Mouse (Mus musculus): ENCODE results near the gene Epb41l4b. TPM values are rescaled to one million over a fixed set of nuclear protein-coding genes. Genes with fewer than 3 reads are reported as not detected.

Gene Epb41l4b
- polyA plus RNA-seq, 1 experiment from 2014 or later, result 0.54 TPM

DNA sequence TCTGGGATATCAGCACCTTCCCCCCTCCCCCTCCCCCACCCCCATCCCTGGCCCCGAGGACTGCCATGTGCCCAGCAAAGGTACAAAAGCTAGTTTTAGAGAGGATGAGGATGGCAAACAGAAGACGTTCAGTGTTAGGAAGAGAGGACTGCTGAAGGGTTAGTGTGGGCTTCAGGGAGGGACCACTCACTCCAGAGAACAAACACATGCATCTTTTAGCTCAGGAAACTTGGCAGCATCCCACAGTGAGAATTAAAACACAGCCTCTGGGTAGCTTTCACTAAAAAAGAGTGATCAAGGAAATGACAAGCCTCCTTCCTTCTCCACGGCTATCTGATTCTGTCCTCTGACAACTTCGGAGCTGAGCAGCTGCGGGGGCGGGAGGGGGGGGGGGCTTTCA is 132.3 kb downstream of the Epb41l4b start:
- Histone ChIP-seq H3K36me3 (replicated peaks) (no peaks in the 10 kb centered on the region), H3K27ac (no peak overlapping the region), H3K9me3 (no peaks in the 10 kb centered on the region), H3K27me3 (no peaks in the 10 kb centered on the region), H3K4me1 (no peaks in the 10 kb centered on the region), H3K4me2 (no peak overlapping the region), H3K4me3 (replicated peaks) (no peak overlapping the region), H3K9ac (no peak overlapping the region)
- 25% methylated on average over 6 of the region's 6 CpGs for WGBS
- ATAC-seq (ENCODE audit: low FRiP score), result no peak

DNA sequence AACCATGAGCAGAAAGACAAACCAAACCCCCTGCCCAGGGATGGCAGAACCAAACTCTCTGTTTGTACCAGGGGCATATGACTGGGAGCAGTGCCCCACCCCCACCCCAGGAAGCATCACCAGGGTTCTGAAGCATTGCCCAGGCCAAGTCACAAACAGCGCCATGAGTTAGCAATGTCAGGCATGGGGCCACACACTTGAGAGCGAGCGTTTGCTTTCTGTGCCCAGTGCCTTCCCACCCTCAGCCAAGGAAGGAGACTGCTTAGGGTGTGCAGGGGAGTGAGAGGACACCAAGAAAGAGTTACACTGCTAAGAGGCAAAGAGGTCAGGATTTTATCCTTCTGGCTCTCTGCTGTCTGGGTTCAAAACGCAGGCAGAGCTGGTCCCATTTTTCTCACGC is 132.8 kb downstream of the Epb41l4b start:
- H3K9me3 ChIP-seq, result no peaks in the 10 kb centered on the region
- H3K4me3 ChIP-seq (replicated peaks), result no peak overlapping the region
- H3K4me1 ChIP-seq, result no peaks in the 10 kb centered on the region
- no peak overlapping the region for H3K27ac ChIP-seq
- H3K4me2 ChIP-seq, result no peak overlapping the region
- no peak overlapping the region for H3K9ac ChIP-seq
- H3K27me3 ChIP-seq, result no peaks in the 10 kb centered on the region
- WGBS, result 52% methylated on average over 5 of the region's 5 CpGs
- H3K36me3 ChIP-seq (replicated peaks), result no peaks in the 10 kb centered on the region
- no peak for ATAC-seq (ENCODE audit: low FRiP score)

DNA sequence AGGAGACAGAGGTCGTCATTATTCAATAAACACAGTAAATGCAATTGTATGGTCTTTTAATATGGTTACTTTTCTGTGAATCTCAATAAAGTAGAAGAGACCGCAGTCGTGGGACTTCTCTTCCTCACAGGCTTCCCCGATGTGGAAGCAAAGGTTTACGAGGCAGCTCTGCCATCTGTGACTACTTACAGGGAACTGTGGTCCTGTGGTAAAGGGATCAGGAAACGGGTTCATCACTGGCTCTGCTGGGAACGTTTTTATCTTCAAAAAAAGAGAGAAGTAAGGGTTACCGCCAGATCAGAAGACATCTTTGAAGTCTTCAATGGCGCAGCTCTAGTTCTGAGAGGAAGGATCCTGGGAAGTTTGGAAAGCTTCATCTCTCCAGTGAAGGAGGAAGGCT is 135.5 kb downstream of the Epb41l4b start:
- Histone ChIP-seq H3K36me3 (replicated peaks) (no peaks in the 10 kb centered on the region), H3K9me3 (no peaks in the 10 kb centered on the region), H3K4me3 (replicated peaks) (no peak overlapping the region), H3K27ac (no peak overlapping the region), H3K9ac (no peak overlapping the region), H3K27me3 (no peaks in the 10 kb centered on the region), H3K4me2 (no peak overlapping the region), H3K4me1 (no peaks in the 10 kb centered on the region)
- ATAC-seq (ENCODE audit: low FRiP score), result no peak
- WGBS, result 85% methylated on average over 9 of the region's 9 CpGs

DNA sequence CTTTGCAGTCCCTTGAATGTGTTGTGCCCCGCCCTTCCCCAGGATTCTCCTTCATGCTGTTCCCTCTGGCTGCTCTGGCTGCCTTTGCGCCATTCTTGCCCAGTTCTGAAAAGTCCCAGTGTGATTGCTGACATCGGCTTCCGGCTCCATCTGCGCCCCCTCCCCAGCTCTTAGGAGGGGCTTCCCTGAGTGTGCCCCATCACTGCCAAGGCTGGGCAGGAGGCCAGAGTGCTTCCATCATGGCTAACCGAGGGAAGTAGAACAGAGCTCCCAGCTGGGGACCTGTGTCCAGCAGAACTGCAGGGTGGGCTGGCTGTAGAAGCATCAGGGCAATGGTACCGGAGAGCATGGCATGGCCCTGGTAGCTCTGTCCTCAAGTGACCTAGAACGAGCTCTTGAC is 138.2 kb downstream of the Epb41l4b start:
- Histone ChIP-seq H3K4me2 (no peak overlapping the region), H3K9me3 (no peaks in the 10 kb centered on the region), H3K4me1 (no peaks in the 10 kb centered on the region), H3K27me3 (no peaks in the 10 kb centered on the region), H3K36me3 (replicated peaks) (no peaks in the 10 kb centered on the region), H3K27ac (no peak overlapping the region), H3K4me3 (replicated peaks) (no peak overlapping the region), H3K9ac (no peak overlapping the region)
- 79% methylated on average over 8 of the region's 8 CpGs for WGBS
- no peak for ATAC-seq (ENCODE audit: low FRiP score)

DNA sequence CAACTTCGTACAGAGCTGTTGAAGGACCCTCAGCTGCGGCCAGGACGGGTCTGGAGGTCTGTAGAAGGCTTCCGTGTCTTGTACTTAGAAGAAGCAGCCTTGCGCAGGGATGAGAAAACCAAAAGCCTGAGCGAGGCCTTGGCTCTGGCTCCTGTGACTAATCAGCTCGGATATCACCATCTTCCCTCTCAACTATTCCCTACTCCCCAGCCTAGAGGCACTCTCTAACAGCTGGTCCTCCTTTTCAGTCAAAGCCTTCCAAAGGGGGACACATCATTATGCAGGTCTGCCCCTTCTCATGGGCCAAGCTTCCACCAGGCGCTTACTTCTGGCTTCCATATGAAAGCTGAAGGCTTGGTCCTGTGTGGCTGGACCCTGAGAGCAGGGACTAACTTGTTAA is 139.4 kb downstream of the Epb41l4b start:
- Histone ChIP-seq H3K9me3 (no peaks in the 10 kb centered on the region), H3K27ac (no peak overlapping the region), H3K4me3 (replicated peaks) (no peak overlapping the region), H3K4me1 (no peaks in the 10 kb centered on the region), H3K9ac (no peak overlapping the region), H3K36me3 (replicated peaks) (no peaks in the 10 kb centered on the region), H3K27me3 (no peaks in the 10 kb centered on the region), H3K4me2 (no peak overlapping the region)
- WGBS, result 83% methylated on average over 8 of the region's 8 CpGs
- ATAC-seq (ENCODE audit: low FRiP score), result no peak

DNA sequence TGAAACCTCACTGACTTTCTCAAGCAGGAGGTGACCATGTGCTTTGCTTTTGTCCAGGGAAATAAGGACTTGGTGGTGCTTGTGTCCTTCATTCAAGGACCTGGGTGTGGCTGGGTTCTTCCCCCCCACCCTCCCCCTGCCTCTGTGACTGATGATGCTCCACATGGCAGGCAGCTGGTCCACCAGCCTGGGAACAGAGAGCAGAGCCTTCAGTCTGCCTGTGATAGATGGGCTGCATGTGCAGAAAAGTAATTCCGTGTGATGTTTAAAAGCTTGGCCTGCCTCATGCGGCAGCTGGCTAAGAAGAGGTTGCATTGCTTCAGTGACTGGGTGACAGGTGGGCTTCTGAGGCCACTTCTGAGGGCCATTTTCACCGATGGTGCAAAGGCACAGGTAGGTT is 140.5 kb downstream of the Epb41l4b start:
- WGBS, result 88% methylated on average over 3 of the region's 3 CpGs
- H3K27ac ChIP-seq, result no peak overlapping the region
- H3K36me3 ChIP-seq (replicated peaks), result no peaks in the 10 kb centered on the region
- H3K27me3 ChIP-seq, result no peaks in the 10 kb centered on the region
- no peaks in the 10 kb centered on the region for H3K4me1 ChIP-seq
- no peak for ATAC-seq (ENCODE audit: low FRiP score)
- no peak overlapping the region for H3K4me2 ChIP-seq
- H3K4me3 ChIP-seq (replicated peaks), result no peak overlapping the region
- H3K9ac ChIP-seq, result no peak overlapping the region
- no peaks in the 10 kb centered on the region for H3K9me3 ChIP-seq

DNA sequence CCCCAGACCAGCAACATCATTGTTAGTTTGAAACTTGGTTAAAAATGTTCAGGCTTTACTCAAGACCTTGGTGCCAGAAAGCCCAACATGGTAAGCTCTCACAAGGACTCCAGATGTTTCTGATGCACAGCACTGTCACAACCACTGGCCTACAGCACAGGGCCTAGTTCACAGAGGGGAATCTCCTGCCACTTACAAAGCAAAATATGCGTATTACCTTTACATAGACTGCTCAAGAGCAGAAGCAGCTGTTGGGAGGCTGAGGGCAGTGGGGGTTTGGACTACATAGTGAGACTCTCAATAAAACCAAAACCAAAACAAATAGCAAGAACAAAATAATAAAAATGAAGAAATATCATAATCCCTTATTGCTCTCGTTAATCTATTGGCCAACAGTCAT is 141.8 kb downstream of the Epb41l4b start:
- ATAC-seq (ENCODE audit: low FRiP score), result no peak
- no peaks in the 10 kb centered on the region for H3K36me3 ChIP-seq (replicated peaks)
- no peaks in the 10 kb centered on the region for H3K4me1 ChIP-seq
- H3K9ac ChIP-seq, result no peak overlapping the region
- H3K4me3 ChIP-seq (replicated peaks), result no peak overlapping the region
- 84% methylated on average over 2 of the region's 2 CpGs for WGBS
- no peaks in the 10 kb centered on the region for H3K27me3 ChIP-seq
- no peaks in the 10 kb centered on the region for H3K9me3 ChIP-seq
- H3K4me2 ChIP-seq, result no peak overlapping the region
- H3K27ac ChIP-seq, result no peak overlapping the region

DNA sequence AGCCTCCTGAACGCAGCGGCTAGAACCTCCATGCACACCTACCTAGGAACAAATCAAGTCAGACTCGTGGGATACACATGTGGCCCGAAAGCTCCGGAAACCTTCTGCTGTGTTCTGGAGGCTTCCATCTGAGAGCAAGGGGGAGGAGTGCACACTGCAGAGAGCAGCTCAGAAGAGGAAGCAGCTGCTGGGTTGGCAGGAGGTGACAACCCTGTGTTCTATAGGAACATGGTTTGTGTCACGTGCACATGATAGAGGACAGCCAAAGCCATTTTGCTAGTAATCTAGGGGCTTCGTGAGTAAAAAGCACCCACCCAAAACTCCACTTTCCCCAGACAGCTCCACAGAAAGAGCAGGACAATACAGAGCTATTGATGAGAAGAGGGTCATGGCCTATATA is 149.9 kb downstream of the Epb41l4b start:
- Histone ChIP-seq H3K4me3 (replicated peaks) (no peak overlapping the region), H3K9ac (no peak overlapping the region), H3K27me3 (peaks cover 32% of the 10 kb centered on the region), H3K4me1 (peaks cover 8% of the 10 kb centered on the region; the same call in 1 of the 2 replicates), H3K36me3 (replicated peaks) (no peaks in the 10 kb centered on the region), H3K9me3 (no peaks in the 10 kb centered on the region), H3K27ac (no peak overlapping the region), H3K4me2 (no peak overlapping the region)
- WGBS, result 86% methylated on average over 7 of the region's 7 CpGs
- no peak for ATAC-seq (ENCODE audit: low FRiP score)

DNA sequence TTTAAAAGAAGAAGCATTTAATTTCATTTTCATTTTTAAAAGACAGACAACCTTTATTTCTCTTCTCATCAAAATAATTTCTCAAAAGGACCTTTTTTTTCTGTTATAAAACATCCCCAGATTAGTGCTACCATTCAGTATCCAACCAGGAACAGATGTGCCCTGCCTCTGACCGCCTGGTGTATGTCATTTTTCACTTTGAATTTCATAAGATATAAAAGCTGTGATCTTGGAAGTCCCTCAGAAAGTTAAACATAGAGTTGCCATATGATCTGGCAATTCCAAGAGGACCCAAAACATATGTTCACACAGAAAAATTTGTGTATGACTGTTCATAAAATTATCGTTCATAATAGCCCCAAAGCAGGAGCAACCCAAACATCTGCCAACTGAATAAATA is 151.3 kb downstream of the Epb41l4b start:
- ATAC-seq (ENCODE audit: low FRiP score), result no peak
- no peak overlapping the region for H3K27ac ChIP-seq
- no peak overlapping the region for H3K9ac ChIP-seq
- H3K4me1 ChIP-seq, result peaks cover 8% of the 10 kb centered on the region; the same call in 1 of the 2 replicates
- H3K27me3 ChIP-seq, result peaks cover 36% of the 10 kb centered on the region
- no peaks in the 10 kb centered on the region for H3K36me3 ChIP-seq (replicated peaks)
- H3K4me2 ChIP-seq, result no peak overlapping the region
- no peak overlapping the region for H3K4me3 ChIP-seq (replicated peaks)
- H3K9me3 ChIP-seq, result no peaks in the 10 kb centered on the region
- 75% methylated on average over 2 of the region's 2 CpGs for whole genome bisulfite sequencing

DNA sequence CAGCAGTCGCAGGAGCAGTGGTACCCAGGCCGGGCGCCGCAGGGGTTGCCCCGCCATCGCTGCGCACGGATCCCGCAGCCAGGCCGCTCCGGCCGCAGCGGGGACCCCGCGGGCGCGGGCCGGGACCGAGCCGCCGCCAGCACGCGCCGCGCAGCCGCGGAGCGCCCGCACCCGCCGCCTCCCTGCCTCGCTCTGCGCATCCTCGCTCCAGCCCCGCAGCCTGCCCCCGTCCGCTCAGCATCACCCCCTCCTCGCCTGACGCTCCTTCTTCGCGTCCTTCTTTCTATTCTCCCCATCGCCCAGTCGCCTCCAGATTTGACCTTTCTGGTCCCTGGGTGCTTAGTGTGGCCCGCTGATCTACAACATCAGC is 153.0 kb downstream of the Epb41l4b start, which contains the start of gene Frrs1l:
Frrs1l (minus strand) TSS at position 177 of the 370 bp plus-strand sequence.
- H3K9ac ChIP-seq, result peak within 1 kb of the TSS; percentile 80
- H3K9me3 ChIP-seq, result no peaks in the 10 kb centered on the region
- WGBS, result under 1% methylated on average over 37 of the region's 44 CpGs

DNA sequence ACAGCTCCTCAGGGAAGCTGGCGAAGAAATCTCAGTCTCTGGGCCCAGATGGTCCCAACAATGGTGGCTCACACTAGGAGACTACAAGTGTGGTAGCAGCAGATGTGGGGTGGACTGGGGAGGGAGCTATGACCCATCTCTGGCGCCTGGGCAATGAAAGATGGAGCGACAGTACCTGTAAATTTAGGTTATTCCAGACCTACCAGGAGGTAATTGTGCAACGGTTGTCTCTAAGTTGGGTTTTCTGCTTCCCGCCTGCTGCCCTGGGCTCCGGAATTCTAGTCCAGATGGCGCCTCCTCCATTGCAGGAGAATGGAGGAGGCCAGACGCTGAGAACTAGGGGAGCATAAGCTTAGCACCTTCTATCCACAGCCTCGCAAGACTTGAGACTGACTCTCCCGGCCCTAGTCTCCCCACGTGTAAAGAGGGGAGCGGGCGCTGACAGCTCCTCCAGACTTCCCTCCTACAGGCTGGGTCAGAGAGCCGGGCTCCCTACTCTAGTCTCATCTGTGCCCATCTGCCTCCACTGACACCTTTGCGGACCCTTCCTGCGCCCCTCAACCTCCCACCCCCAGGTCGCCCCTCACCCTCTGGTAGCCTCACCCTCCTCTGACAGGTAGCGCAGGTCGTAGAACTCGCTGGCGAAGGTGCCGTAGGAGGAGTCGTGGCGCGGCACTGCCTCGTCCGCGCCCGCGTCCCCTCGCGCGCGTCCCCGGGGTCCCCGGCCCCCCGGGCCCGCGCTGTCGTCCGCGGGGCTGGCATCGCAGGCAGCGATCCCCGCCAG is 153.6 kb downstream of the Epb41l4b start:
- peak overlapping the region; percentile 80 for H3K9ac ChIP-seq
- H3K27me3 ChIP-seq, result peaks cover 36% of the 10 kb centered on the region
- no peaks in the 10 kb centered on the region for H3K36me3 ChIP-seq (replicated peaks)
- under 1% methylated on average over 45 of the region's 45 CpGs for WGBS
- peak overlapping the region; percentile 72 for H3K4me3 ChIP-seq (replicated peaks)
- H3K27ac ChIP-seq, result peak overlapping the region; percentile 69
- H3K9me3 ChIP-seq, result no peaks in the 10 kb centered on the region
- peak overlapping the region; percentile 94 for H3K4me2 ChIP-seq
- peaks cover 8% of the 10 kb centered on the region; the same call in 1 of the 2 replicates for H3K4me1 ChIP-seq
- peak; percentile 75 for ATAC-seq (ENCODE audit: low FRiP score)

More for the DNA sequence above, 153.0 kb downstream of the Epb41l4b start, which contains the start of gene Frrs1l:
- peaks cover 36% of the 10 kb centered on the region for H3K27me3 ChIP-seq
- ATAC-seq (ENCODE audit: low FRiP score), result peak; percentile 93
- H3K4me3 ChIP-seq (replicated peaks), result peak within 1 kb of the TSS; percentile 72
- no peaks in the 10 kb centered on the region for H3K36me3 ChIP-seq (replicated peaks)
- H3K4me1 ChIP-seq, result peaks cover 8% of the 10 kb centered on the region; the same call in 1 of the 2 replicates
- H3K4me2 ChIP-seq, result peak within 1 kb of the TSS; percentile 94
- H3K27ac ChIP-seq, result peak within 1 kb of the TSS; percentile 69

DNA sequence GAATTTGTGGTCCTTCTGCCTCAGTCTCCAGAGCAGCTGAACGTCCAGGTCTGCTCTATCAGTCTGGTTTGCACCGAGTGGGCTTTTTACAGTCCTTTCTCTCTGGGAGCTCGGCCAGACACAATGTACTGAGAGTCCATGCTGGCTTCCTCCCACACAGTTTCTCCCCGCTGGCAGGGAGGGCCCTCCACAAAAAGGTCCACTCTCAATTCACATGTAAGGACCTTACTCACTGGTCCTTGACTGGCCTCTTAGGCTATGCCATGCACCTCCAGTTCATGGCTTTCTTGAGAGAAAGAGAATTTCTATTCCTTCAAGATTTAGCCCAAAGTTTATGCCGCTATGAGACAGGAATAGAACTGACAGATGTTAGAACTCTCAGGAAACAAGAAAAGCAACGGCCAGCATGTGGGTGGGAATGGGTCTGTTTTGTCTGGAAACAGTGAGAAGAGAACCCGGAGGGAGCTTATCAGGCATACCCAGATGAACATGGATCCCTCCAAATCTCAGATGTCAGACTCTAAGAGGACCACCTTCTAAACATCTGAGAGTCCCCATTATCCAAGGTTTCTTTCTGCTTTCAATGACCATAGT is 177.6 kb downstream of the Epb41l4b start:
- Histone ChIP-seq H3K4me1 (no peaks in the 10 kb centered on the region), H3K27me3 (no peaks in the 10 kb centered on the region), H3K4me3 (replicated peaks) (no peak overlapping the region), H3K27ac (no peak overlapping the region), H3K9ac (no peak overlapping the region), H3K4me2 (no peak overlapping the region), H3K9me3 (no peaks in the 10 kb centered on the region), H3K36me3 (replicated peaks) (no peaks in the 10 kb centered on the region)
- WGBS, result 85% methylated on average over 7 of the region's 7 CpGs
- ATAC-seq (ENCODE audit: low FRiP score), result no peak

DNA sequence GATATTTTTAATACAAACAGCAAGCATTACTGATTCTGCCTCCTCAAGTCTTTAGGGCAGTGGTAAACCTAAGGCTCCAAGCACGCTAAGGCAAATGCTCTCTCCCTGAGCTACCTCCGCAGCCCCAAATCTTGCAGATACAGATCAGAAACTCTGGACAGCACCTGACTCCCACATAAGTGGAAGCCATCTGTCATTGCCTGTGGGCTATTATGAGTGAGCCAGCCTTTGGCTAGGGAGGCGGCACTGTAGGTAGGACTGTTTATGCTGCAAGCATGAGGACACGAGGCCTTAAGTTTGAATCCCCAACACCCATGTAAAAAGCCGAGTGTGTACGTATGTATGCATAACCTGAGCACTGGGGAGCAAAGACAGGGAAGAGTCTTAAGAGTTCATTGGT is 179.6 kb downstream of the Epb41l4b start:
- H3K9me3 ChIP-seq, result no peaks in the 10 kb centered on the region
- no peak overlapping the region for H3K9ac ChIP-seq
- no peak overlapping the region for H3K4me3 ChIP-seq (replicated peaks)
- no peak overlapping the region for H3K4me2 ChIP-seq
- 97% methylated on average over 6 of the region's 6 CpGs for WGBS
- H3K36me3 ChIP-seq (replicated peaks), result no peaks in the 10 kb centered on the region
- no peak overlapping the region for H3K27ac ChIP-seq
- ATAC-seq (ENCODE audit: low FRiP score), result no peak
- H3K27me3 ChIP-seq, result no peaks in the 10 kb centered on the region
- no peaks in the 10 kb centered on the region for H3K4me1 ChIP-seq

Measured in forebrain, embryonic 12.5 days (tissue).